Mouse (Mus musculus): Measurements from ENCODE around the gene 4933405L10Rik.

Gene 4933405L10Rik

DNA sequence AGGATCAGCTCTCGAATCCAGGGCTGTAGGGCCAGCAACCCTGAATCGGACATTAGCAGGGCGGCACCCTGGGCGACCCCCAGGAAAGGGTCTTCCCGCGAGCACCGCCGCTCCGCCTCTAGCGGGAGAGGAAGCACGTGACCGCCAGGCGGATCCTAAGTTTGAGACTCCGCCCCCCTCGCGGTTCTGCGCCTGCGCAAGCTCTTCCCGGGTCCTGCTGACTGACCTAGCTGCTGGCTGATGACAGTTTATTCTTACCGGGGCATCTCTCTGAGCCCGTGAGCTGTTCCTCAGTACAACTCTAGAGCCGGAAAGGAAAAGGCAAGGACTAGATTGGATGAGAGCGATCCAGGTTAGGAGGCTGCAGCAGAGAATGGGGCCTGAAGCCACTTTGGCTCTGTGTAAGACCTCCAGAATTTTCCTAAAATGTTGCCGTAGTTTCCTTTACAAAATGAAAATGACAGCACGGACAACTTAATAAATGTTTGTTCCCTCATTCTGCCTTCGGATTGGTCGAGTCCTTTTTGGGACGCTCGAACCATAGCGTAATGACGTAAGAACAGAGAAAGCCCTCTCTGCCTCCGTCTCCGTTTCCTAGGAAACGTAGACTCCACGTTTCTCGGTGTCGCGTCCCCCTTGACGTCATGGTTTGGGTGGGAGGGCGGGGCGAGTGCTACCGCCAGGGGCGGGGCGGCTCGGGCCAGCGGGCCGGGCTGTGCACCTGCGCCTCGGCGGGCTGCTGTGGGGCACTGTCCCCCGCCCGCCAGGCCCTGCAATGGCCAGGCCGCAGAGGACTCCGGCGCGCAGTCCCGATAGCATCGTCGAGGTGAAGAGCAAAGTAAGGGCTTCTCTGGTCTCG, 6.3 kb upstream of the 4933405L10Rik start, which contains the start of the genes Acd and Pard6a:
Acd (minus strand) TSS at position 137 of the 859 bp plus-strand sequence.
Pard6a (plus strand) TSS at position 183 of the 859 bp plus-strand sequence.
- peak; percentile 97 to 98 for DNase-seq

DNA sequence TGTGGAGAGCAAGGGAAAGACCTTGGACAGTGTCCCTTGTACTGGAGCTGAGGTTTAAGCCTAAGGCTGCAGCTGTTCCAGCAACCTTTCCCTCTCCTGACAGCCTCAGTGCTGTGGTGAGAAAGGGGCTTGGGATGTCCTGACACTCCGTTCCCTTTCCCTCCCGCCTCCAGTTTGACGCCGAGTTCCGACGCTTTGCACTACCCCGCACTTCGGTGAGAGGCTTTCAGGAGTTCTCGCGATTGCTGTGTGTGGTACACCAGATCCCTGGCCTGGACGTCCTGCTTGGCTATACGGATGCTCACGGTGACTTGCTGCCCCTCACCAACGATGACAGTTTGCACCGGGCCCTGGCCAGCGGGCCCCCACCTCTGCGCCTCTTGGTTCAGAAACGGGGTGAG, 5.5 kb upstream of the 4933405L10Rik start:
- peak; percentile 60 to 63 for DNase-seq

DNA sequence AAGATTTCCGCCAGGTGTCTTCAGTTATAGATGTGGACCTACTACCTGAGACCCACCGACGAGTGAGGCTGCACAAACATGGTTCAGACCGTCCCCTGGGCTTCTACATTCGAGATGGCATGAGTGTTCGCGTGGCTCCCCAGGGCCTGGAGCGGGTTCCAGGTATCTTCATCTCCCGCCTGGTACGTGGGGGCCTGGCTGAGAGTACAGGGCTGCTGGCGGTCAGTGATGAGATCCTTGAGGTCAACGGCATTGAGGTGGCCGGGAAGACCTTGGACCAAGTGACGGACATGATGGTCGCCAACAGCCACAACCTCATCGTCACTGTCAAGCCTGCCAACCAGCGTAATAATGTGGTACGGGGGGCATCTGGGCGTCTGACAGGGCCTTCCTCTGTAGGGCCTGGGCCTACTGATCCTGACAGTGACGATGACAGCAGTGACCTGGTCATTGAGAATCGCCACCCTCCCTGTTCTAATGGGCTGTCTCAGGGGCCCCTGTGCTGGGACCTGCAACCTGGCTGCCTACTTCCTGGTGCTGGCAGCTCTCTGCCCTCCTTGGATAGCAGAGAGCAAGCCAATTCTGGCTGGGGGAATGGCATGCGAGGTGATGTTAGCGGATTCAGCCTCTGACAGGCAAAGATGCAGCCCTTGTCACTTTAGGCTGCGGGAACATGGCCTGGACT, 4.6 kb upstream of the 4933405L10Rik start:
- DNase-seq: peak; percentile 61 to 65

DNA sequence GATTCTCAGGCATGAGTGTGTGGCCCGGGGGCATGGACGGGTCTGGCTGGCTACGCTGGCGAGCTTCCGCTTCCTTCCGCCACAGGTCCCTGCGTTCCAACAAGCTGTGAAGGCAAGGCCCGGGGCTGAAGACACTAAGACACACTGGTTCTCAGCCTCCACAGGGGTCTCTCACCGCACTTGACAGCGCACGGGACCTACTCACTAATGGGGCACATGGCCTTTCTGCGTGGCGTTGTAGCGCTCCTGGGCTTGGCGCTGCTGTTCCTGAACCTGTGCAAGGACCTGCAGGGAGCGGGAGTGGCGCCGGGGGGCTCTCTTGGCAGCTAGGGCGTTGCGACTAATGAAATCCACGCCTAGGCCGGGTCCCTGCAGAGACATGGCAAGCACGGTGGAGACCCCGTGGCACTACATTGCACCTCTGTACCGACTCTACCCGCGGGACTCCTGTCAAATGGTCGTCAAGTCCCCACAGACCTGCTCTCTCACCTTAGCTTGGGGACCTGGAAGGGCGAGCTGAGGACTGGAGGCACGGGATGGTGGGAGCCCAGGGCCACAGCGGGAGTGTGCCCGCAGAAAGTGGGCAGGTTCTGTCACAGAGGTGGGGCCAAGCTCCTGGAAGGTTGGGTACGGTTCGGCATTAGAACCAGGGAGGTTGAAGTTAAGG, 3.2 kb upstream of the 4933405L10Rik start:
- peak; percentile 64 to 71 for DNase-seq

DNA sequence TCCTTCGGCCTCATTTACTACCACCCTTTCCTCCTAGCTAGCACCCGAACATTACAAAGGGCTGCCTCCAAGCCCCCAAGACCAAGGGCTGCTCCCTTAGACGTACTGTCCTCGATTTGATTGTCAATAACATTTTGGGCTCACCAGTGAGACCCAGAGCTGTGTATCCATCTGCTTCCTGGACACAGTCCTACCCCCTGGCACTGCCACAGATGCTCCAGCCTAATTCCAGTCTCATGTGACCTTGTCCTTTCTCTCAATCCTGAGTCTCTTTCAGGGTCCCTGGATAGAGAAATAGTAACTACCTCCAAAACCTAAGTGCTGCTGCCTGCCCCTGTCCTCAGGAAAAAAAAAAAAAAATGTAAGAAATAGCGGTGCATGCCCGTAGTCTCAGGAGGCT, 2.5 kb upstream of the 4933405L10Rik start:
- peak; percentile 89 to 90 for DNase-seq

DNA sequence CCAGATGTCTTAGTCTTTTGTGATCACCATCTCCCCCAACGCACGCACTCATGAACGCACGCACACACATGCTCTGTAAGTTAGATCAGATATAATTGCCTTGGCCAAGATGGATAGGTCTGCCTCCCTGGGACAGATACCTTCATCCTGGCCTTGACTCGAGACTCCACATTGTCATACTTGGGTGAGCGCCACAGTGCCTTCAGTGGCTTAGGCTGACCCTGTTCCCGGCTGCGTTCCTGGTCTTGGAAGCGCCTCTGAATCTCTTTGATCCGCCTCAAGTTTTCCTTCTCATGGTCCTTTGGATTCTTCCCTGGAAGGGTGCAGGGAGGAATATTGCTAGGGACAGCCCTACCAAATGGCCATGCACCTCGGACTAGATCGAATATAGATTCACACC, 1.0 kb upstream of the 4933405L10Rik start:
- DNase-seq: no peak

DNA sequence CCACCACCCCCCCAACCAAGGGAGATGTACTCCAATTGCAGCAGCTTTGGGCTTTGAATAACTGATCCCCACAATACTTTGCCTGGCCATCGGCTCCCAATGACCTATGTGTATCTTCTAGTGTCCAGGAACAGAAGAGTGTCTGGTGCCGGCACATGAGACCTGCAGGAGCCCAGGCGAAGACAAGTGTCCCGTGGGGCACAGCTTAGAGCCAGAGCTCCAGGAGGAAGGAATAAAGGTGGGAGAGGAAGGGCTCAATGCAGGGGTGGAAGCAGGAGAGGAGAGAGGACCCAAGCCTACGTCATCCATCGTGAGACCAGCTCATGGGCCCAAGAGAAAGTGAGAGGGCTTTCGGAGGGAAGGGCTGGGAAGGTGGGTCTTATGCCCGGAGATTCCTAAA, 1.2 kb downstream of the 4933405L10Rik start:
- DNase-seq: no peak

DNA sequence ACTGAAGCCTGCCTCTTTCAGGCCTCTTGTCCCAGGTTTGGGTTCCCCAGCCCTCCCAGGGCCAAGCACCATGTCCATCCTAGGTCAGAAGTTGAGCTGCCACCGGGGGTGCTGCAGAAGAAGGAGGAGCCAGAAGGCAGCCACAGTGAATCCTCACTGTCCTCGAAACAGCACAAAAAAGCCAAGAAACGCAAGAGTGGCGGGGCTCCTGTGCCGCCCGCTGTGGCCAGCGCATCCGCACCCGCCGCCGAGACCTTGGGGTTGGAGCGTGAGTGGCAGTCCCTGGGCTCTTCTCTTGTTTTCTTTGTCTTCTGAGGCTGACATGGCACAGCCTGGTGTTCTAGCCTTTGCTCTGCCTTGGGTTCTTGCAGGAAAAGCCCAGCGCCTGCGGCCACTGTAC, 1.9 kb downstream of the 4933405L10Rik start:
- peak in 1 of 2 experiments; percentile 14 for DNase-seq

DNA sequence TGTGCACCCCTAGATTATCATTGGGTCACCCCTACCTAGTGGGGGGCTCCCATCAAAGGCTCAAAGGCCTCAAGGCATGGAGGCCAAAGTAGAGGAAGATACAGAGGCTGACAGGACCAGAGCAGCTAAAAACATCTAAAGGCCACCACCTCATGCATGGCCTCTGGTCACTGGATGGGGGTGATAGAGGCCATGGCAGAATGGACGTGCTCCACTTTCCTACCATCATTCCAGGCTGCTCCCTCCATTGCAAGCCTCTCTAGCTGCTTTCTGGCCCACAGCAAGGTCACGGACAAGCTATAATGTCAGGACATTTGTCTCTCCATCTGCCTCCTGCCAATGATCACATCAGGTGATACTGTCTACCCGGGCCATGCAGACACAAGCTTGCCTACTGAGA, 4.8 kb downstream of the 4933405L10Rik start:
- no peak for DNase-seq

DNA sequence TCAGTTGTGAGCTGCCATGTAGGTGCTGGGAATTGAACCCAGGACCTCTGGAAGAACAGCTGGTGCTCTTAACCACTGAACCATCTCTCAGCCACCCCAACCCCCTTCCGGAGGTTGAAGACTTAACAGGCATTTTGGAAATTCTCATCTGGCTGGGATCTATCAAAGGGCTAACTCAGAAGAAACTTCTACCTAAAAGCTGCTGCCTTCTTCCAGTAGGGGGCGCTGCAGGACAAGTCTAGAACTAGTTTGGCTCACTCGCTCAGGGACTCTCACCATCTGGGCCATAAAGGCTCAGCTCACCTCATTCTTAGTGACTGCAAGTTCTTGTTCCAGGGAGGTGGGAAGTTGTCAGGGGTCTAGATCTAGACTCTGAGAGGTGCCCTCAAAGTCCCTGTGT, 6.7 kb downstream of the 4933405L10Rik start:
- DNase-seq: peak; percentile 89 to 95

DNA sequence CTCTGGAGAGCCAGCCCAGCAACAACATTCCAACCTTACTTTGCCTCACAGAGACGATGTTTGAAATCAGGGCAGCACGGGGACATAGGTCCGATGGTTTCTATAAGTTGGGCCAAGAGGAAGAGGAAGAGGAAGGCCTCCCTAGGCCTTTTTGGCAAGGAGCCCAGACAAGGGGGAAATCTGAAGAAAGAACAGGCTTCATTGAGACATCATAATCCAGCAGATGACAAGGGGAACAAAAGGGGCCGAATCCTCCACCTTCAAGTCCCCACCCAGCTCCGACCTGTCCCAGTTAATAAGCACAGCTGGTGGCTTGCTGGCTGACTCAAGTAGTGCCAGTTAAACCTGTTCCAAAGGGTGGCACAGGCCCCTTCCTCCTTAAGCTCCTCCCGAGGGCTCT, 7.6 kb downstream of the 4933405L10Rik start:
- DNase-seq: no peak

DNA sequence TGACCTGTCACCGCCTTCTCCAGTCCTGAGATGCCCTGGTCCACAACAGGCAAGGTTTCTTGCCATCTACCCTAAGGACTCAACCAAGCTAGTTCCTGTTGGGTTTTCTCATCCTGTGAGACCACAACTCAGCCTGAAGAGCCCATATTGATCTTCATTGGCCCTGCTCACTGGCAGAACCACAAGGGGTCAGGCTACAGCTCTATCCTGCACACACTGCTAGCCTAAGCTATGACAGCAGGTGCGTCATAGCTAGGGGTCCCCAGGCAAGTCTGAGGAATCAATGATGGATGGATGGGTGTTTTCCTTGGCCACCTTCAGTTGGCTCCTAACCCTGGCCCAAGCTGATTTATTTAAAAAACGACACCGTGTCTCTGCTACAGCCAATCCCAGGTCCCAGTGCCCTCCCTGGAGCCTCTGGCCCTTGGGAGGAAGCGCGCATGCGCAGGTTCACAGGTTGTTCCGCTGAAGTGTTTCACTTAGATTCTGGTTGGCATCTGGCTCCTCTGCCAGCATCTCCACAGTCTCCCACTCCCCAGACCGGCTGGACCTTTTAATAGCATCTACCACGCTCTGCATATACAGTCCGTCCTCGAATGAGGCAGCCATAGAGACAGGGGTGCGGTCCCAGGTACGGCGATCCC, 9.0 kb downstream of the 4933405L10Rik start:
- no peak for DNase-seq

DNA sequence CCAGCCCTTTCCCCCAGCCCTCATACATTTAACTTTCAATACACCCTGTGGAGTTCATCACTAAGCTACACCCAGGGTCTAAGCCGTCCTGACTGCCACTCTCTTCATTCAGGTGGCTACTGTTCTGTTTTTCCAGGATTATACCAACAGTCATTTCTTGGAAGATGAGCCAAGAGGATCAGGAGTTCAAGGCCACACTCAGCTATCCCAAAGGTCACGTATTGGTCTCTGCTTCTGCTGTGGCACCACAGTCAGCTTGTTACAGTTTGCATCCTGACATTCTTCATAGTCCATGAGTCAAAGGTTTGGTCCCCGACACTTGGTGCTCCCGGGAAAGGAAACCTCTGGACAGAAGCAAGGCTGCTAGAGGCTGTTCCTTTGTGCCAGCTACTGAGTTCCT, 12.2 kb downstream of the 4933405L10Rik start:
- DNase-seq: no peak

DNA sequence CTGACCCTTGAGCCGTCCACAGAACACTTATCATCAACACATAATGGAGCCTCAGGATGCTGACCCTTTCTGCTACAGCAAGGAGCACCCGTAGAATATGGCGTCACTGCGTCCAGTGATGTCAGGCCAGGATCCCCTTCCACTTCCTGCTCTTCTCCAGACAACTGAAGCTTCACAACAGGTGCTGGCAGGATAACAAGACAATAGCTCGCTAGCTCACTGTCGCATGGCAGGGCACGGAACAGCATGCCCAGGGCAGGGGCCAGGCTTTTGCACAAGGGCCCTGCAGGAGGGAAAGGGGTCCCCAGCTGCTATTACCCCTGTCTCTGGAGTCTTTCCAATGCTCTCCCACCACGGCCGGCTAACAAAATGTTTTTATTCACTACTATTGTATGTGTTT, 15.4 kb downstream of the 4933405L10Rik start:
- peak in 1 of 2 experiments; percentile 51 for DNase-seq

DNA sequence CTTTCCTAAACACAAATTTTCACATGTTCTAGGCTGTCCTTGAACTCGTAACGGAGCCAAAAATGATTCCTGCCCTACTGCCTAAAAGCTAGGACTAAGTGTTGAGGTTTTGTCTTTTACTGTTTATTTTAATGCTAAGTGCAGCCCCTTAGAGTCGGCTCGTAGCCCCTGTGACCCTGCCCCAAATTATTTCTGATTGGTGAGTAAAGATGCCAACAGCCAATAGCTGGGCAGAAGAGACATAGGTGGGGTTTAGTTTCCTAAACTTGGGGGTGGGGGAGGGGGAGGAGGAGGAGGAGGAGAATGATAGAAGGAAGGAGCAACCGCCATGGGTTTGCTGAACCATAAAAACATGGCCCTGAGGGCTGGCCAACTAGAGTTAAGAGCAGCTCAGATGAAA, 18.3 kb downstream of the 4933405L10Rik start:
- DNase-seq: no peak

DNA sequence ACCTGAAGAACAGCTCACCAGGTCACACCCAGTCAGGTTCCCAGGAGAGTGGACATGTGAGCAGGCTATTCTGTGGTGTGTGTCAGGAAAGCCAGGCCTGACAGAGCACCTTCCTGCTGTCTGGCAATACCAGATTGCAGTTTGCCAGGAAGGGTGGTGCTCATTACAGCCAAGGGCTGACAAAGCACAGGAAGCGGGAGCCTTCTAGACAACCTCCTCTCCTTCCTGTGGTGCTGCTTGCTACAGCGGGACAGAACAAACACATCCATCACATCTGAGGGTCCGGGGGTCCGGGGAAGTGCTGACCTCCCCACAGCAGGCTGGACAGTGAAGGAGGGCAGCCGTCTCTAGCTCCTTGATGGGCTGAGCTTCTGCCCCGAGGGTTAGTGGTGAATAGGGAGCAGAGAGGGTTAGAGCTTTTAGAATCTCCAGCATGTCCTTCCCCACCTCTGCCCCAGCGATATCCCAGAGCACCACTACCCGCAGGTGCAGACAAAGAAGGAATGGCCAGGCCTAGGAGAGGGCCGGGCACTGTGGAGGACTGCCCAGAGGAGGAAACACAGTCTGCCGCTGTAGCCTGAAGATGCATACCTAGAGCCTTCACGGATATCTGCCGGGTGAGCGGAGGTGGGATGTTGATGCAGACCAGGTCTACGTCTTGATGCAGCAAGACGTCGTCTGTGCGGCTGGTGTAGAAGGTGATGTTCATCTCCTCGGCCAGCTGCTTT, 20.1 kb downstream of the 4933405L10Rik start:
- no peak for DNase-seq

DNA sequence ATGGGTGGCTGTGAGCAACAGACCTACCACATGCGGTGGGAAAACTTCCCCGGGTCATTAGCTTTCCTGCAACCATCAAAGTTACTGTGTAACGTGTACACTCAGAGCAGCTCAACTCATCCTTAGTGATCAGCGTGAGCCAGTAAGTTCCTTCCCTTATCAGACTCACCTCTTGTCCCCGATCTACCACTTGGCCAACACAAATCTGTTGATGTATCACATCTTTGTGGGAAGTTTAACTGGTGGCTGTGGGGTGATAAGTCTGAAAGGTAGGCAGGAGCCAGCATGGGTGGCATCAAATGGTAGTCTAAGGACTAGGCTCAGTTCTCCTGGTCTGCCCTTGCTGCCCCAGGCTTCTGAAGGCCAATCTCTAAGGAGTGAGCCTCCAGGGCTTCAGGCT, 24.7 kb downstream of the 4933405L10Rik start:
- no peak for DNase-seq

DNA sequence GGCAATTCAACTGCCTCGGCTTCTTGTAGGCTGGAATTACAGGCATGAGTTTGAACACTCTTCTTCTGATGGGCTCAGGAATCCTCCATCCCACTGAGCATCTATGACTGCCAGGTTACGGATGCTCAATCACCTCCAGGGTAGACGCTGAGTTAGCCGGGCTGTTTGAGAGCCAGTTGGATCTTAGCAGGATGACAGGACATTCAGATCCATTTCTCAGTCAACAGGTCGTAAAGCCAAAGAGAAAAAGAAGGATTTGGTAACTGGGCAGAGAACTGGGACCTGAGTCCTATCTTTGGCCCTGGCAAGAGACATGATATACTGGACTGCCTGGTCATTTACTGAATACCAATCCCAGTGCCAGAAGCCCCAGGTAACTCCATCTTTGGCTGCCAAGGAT, 31.8 kb downstream of the 4933405L10Rik start:
- DNase-seq: no peak

DNA sequence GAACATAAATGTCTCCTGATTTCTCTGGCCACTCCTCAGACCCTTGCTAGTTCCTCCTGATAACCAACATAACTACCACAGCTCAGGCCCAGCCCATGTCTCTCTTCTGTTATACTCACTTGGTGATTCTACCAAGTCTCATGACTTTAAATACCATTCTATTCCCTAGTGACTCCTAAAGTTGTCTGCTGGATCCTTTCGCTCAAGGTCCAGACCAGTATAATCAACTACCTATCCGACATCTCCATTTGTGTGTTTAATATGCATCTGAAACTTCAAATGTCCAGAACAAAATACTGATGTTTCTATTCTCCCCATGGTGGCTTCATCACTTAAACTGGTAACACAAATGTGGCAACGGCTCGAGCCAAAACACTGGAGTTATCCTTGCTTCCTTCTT, 35.8 kb downstream of the 4933405L10Rik start:
- DNase-seq: no peak

DNA sequence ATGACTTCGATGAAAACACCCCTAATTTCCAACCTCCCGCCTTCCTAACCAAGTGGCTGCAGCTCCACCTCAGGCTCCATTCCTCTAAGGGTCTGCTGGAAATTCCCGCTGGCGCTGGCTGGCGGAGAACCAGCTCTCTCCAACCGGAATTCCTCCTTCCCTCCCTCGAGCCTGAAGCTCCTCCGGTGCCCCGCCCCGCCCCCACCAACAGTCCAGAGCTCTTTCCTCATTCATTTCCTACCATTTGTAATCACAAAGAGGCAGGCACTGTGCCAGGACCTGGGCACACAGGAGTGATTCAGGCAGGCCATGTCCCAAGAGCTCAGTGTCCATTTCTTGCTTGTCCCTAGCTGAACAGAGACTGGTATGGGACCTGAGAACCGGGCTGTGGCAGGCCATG, 43.2 kb downstream of the 4933405L10Rik start:
- DNase-seq: peak; percentile 68 to 84

DNA sequence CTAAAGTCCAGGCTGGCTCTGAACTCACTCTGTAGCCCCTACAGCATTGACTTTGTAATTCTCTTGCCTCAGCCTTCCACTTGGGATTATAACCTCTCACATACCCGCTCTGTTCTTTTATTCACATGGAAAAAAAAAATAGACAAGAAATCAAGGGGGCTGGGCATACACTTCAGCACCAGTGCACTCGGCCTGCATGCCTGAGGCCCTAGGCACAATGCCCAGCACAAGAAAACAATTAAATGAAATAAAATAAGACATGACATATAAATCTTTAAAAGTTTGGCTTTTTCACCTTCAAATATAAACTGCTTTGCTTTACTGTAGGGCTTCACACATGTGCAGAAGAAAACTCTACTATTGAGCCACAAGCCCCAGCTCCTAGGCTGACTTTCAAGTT, 46.5 kb downstream of the 4933405L10Rik start:
- DNase-seq: no peak

DNA sequence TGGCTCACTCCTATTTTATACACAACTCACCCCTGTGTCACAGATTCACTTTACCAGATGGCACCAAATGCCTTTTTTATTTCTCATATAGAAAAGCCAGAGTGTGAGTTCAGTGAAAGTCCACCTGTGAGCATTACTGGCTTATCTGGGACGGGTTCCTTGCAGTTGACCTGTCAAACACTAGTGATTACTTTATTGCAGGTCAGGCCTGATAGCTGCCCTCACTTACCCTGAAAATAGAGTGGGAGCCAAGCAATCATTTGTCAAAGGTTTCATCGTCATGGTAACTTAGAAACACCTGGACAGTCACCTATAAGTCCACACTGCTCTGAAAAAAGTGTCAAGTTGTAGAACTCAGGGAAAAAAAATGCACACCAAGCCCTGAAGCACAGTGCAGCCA, 47.2 kb downstream of the 4933405L10Rik start:
- DNase-seq: no peak

Measured in cerebellum, postnatal 25 days (tissue).